16 mouse cellular contexts compared by ENCODE assay signal in the genomic region with DNA sequence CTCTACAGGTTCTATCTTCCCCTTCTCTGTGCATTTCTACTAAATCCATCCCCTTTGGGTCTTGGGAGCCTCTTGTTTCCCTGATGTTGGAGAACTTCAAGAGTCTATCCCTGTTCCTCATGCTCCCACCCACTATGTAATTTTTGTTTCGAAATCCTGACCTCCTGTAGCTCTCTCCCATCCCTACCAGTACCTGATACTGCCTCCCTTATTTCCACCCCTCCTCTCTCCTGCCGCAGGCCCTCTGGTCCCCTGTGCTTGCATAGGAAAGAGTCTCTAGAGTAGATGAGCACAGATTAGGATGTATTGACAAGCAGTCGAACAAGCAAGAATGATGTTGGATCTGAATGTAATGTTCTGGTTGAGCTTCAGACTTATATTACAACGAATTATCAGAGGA. TPM values are rescaled to one million over a fixed set of nuclear protein-coding genes. Genes with fewer than 3 reads are reported as not detected.
"Had no signal": no experiment of that assay in that cellular context is flagged by ENCODE, and none has a peak within 500 bp of the region (broad histone marks: within the 10 kb centered on the region; RNA-seq: fewer than 3 reads in every experiment).

No protein-coding gene starts in this region.

RNA-seq across cellular contexts. Expression of gene Speer4e, which starts 7.3 kb away (rescaled TPM):
- polyA plus RNA-seq: frontal cortex, adult 2 months; heart, embryonic 10.5 days; heart, embryonic 13.5 days; heart, postnatal 0 days; hindbrain, embryonic 12.5 days; hindbrain, embryonic 14.5 days; hindbrain, embryonic 16.5 days; inflammation-experienced regulatory T-cells, adult 6 months; intestine, postnatal 0 days; kidney, embryonic 14.5 days; kidney, embryonic 16.5 days; limb, embryonic 10.5 days; limb, embryonic 12.5 days; limb, embryonic 15.5 days; liver, adult 2 months; liver, embryonic 13.5 days had no signal

RNA-seq across cellular contexts. Expression of gene Gm9758, which starts 30.8 kb away (rescaled TPM):
- polyA plus RNA-seq: frontal cortex, adult 2 months; heart, embryonic 10.5 days; heart, embryonic 13.5 days; heart, postnatal 0 days; hindbrain, embryonic 12.5 days; hindbrain, embryonic 14.5 days; hindbrain, embryonic 16.5 days; inflammation-experienced regulatory T-cells, adult 6 months; intestine, postnatal 0 days; kidney, embryonic 14.5 days; kidney, embryonic 16.5 days; limb, embryonic 10.5 days; limb, embryonic 12.5 days; limb, embryonic 15.5 days; liver, adult 2 months; liver, embryonic 13.5 days had no signal

RNA-seq across cellular contexts. Expression of gene Gm10354, which starts 33.2 kb away (rescaled TPM):
- polyA plus RNA-seq: frontal cortex, adult 2 months; heart, embryonic 10.5 days; heart, embryonic 13.5 days; heart, postnatal 0 days; hindbrain, embryonic 12.5 days; hindbrain, embryonic 14.5 days; hindbrain, embryonic 16.5 days; inflammation-experienced regulatory T-cells, adult 6 months; intestine, postnatal 0 days; kidney, embryonic 14.5 days; kidney, embryonic 16.5 days; limb, embryonic 10.5 days; limb, embryonic 12.5 days; limb, embryonic 15.5 days; liver, adult 2 months; liver, embryonic 13.5 days had no signal
